Mouse (Mus musculus): ENCODE results near the gene Trim37.

- TF ChIP-seq POLR2A (IDR thresholded peaks at IDR 0.05; ENCODE audit: low read depth, low read length) (no peak), CTCF (IDR thresholded peaks at IDR 0.05; ENCODE audit: borderline replicate concordance, insufficient read depth, low read length) (no peak)
These were observed 41.4 kb upstream of the Trim37 start for GRCm38 (mm10) chr11:87085461-87085860.
